Mouse (Mus musculus) erythroid progenitor cell, adult 5-6 weeks (primary cell): ENCODE results near the gene Baz1a. TPM values are rescaled to one million over a fixed set of nuclear protein-coding genes. Genes with fewer than 3 reads are reported as not detected.
A peak's percentile ranks its signal among the peaks of the same experiment; 100 is the strongest.

Experiments
- ATAC-seq: replicated peaks from 2 replicates; pipeline ENCODE4 v1.8.0; 2016; ENCODE audit warnings: moderate number of reproducible peaks, mild to moderate bottlenecking, moderate TSS enrichment, inconsistent platforms; ENCODE audit not compliant: poor library complexity, low FRiP score, severe bottlenecking
- total RNA-seq, 2 experiments: library from RNA; stranded (forward) in 1 of 2; stranded (reverse) in 1 of 2; fragments of 150-400 nt in 1 of 2; fragments of 186-747, 209-891 nt in 1 of 2; gene quantifications; 2 replicates each; pipeline versions ENCODE4 v1.2.3 to v1.2.4; 2015 to 2017; ENCODE audit warnings: low replicate concordance in 2 of 2

The Baz1a gene
- total RNA-seq, 2 experiments from 2014 or later = 72.9 to 191 TPM

DNA sequence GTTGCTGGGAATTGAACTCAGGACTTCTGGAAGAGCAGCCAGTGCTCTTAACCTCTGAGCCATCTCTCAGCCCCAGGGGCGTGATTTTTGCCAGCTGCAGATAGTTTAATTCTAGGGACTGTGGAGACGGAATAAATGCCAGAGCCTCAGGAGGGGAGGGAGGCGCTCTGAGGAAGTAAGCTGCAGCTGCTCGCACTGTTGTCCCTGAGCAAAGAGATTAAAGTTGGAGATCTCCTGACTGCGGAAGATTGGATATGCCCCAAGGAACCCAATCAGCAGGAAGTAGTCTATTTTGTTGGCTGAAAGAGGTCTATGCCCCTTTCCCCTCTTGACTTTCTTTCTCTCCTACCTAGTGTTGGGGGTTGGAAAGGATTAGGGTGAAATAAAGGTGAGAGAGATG lies 137.3 kb downstream of the Baz1a start:
- ATAC-seq = no peak

DNA sequence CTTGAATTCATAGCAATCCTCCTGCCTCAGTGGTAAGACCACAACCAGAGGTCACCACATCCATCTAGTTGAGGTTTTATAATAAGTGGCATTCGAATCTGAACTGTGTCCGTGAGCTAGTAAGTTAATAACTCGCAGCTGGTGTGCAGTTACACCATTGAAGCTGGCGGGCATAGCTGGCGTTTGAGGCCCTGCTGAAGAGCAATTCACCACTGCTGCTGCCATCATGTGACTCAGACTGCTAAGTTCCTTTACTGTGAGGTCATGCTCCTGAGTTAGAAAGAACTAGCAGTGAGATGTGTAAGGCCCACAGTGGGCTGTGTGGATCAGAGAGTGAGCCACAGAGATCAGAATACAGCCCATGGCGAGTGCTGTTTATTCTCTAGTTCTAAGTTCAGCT lies 139.4 kb downstream of the Baz1a start:
- no peak for ATAC-seq

DNA sequence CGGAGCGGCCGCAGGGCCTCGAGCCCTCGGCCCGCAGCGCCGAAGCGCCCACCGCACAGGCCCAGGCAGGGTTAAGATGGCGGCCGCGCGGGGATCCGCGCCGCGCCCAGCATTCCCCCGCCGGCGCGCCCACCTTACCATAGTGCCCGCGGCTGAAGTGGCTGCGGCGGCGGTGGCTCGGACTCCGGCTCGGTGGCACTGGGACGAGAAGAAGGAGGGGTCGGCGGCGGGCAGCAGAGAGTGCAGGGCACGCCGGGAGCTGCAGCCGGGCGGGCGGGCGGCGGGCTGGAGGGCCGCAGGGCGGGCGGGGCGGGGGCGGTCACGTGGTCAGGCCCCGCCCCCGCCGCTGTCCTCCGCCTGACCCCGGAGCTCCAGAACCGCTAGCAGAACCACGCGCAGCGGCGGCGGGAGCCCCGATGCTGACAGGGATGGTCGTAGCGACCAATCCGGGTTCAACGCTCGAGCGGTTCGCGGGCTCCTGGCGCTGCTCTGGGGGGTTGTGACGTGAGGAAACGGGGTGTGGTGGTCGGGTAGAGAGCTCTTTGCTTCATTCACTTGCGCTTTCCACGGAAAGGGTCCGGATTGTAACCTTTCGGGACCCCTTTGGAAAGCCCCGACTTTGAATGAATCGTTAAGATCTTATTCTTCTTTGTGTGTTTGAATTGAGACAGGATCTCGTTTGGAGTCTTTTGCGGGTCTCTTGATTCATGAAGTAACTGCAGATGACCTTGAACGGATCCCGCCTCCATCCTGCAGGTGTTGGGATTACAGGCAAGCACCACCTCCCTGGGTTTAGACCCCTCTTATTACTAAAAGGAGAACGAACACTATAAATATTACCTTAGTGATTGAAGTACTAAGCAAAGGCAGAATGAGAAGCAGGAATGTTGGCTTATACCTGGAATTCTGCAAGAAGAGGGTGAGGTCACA lies 151.3 kb downstream of the Baz1a start, which contains the start of gene Cfl2:
Gene Cfl2 (minus strand): TSS at position 272 of the 930 bp plus-strand sequence.
- peak; percentile 89 for ATAC-seq

DNA sequence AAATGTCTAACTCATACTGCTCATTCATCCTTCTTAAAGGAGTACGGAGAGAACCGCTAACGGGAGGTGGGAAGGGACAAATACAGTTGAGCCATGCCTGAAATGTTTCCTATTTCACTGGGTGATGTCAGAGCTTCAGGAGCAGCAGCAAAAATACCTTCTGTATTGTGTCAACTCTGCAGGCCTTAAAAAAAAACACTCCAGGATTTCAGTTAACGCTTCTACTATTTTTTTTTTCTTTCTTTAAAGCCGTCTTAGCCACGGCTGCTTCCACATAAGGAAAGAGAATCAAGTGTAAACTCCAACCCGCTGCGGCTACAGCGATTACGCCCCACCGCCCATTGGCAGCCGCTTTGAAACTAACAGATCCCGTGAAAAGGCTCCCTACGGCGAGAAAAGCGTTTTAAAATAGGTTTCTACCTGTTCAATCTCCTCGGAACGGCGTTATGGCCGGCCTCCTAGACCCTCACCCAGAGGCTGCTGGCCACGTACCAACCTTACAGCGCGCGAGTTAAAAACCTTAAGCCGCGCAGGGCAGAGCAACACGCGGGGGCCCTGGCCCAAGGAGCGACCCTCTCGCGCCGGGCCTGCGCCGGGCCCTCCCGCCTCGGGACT lies 152.1 kb downstream of the Baz1a start:
- peak; percentile 67 for ATAC-seq

DNA sequence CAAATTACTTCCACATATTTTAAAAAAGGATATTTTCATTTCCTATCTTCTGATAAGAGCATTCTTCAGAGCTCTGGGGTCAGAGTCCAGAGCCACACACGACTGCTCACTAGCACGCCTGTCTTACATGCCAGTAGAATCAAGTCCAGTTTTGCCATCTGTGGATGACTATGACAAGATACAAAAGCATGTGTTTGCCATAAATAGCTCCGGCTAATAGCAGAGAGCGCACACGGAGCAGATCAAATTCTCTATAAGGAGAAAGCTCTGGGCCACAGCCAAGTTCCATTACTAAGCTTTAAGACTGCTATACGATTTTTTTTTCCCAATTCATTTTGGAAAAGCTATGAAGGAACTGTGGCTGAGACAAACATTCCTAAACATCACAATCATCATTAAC lies 154.6 kb downstream of the Baz1a start:
- no peak for ATAC-seq

DNA sequence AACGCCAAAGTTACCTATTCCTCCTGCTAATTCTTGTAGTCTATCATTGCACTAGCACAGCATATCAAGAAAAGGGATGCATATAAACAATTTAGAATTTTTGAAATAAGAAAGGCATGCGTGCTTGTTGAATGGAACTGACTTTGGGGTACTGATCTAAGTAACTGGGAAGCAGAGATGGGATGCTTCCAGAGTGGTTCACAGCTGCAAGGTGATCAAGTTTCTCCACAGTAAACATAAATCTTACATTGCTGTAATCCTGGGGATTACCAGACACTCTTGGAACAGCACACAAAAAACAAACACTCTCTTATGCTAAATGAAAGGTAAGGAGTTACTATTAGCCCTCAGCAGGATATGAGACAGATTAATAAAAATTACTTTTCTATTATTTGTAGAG lies 163.6 kb downstream of the Baz1a start:
- no peak for ATAC-seq

DNA sequence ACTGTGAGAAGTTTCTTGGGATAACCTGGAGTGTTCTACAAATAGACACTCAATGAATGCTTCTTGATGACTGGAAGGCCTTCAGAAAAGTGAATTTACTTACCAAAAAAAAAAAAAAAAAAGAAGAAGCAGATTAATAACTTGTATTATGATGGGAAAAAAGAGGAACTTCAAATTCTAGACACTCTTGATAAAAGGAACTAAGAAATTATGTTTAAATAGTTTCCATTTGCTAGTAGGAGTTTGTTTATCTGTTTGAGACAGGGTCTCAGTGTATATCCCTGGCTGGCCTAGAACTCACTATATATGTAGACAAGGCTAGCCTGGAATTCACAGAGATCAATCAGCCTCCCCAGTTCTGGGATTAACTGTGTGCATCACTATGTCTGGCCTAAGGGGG lies 169.7 kb downstream of the Baz1a start:
- ATAC-seq = no peak

Other genes with a start within 250 kb of the Baz1a start
- 11.2 and 17.2 TPM in 2 replicates for gene Snx6, start 218.6 kb downstream of the Baz1a start, total RNA-seq (2015; ENCODE audit: low replicate concordance)
- gene Snx6, start 218.6 kb downstream of the Baz1a start, total RNA-seq (2017; ENCODE audit: low replicate concordance) = 7.0 and 9.8 TPM in 2 replicates
- 21.4 and 23.4 TPM in 2 replicates for gene Cfl2, start 151.5 kb downstream of the Baz1a start, total RNA-seq (2015; ENCODE audit: low replicate concordance)
- 18.8 and 20.2 TPM in 2 replicates for gene Cfl2, start 151.5 kb downstream of the Baz1a start, total RNA-seq (2017; ENCODE audit: low replicate concordance)
- not detected in 2 replicates for gene Gm20403, start 27.8 kb downstream of the Baz1a start, total RNA-seq (2015; ENCODE audit: low replicate concordance)
- gene Gm20403, start 27.8 kb downstream of the Baz1a start, total RNA-seq (2017; ENCODE audit: low replicate concordance) = not detected in 2 replicates
- gene 2700097O09Rik, start 65.8 kb upstream of the Baz1a start, total RNA-seq (2015; ENCODE audit: low replicate concordance) = 9.7 and 27.2 TPM in 2 replicates
- gene 2700097O09Rik, start 65.8 kb upstream of the Baz1a start, total RNA-seq (2017; ENCODE audit: low replicate concordance) = 6.7 and 9.9 TPM in 2 replicates
- gene Srp54a, start 65.9 kb upstream of the Baz1a start, total RNA-seq (2015; ENCODE audit: low replicate concordance) = 44.0 and 56.9 TPM in 2 replicates
- gene Srp54a, start 65.9 kb upstream of the Baz1a start, total RNA-seq (2017; ENCODE audit: low replicate concordance) = 84.2 and 116 TPM in 2 replicates
- gene Fam177a, start 110.1 kb upstream of the Baz1a start, total RNA-seq (2015; ENCODE audit: low replicate concordance) = 22.3 TPM in 1 of 2 replicates, not detected in the other
- 20.3 and 21.4 TPM in 2 replicates for gene Fam177a, start 110.1 kb upstream of the Baz1a start, total RNA-seq (2017; ENCODE audit: low replicate concordance)
- gene Srp54b, start 140.8 kb upstream of the Baz1a start, total RNA-seq (2015; ENCODE audit: low replicate concordance) = 6.8 and 10.5 TPM in 2 replicates
- 8.5 and 38.5 TPM in 2 replicates for gene Srp54b, start 140.8 kb upstream of the Baz1a start, total RNA-seq (2017; ENCODE audit: low replicate concordance)
- gene 1700047I17Rik2, start 185.2 kb upstream of the Baz1a start, total RNA-seq (2015; ENCODE audit: low replicate concordance) = 26.4 TPM in 1 of 2 replicates, not detected in the other
- not detected in 2 replicates for gene 1700047I17Rik2, start 185.2 kb upstream of the Baz1a start, total RNA-seq (2017; ENCODE audit: low replicate concordance)
- gene Srp54c, start 215.8 kb upstream of the Baz1a start, total RNA-seq (2015; ENCODE audit: low replicate concordance) = 14.4 and 25.6 TPM in 2 replicates
- 28.4 and 30.2 TPM in 2 replicates for gene Srp54c, start 215.8 kb upstream of the Baz1a start, total RNA-seq (2017; ENCODE audit: low replicate concordance)